ENCODE assay signal across 10 mouse cellular contexts in the genomic region with DNA sequence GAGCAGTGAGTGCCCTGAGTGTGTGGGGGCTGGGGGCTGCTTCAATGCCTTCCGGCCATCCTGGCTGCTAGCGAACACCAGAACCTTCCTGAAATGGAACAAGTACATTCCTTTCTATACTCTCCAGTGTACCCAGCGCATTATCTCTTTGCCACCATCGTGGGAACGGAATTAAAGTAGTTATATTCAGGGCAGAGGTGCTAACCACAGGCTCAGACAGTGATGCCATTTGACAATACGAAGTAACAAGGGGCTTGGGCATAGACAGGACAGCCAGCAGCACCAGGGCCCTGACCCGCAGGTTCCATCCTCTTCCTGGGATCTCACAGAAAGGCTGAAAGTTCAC. TPM values are rescaled to one million over a fixed set of nuclear protein-coding genes. Genes with fewer than 3 reads are reported as not detected.
DNase-seq lines count a peak whose midpoint lies in the region; ATAC-seq and TF ChIP-seq lines count a peak whose summit lies in the region.
"Had no signal": no experiment of that assay in that cellular context is flagged by ENCODE, and none has a peak within 500 bp of the region (broad histone marks: within the 10 kb centered on the region; RNA-seq: fewer than 3 reads in every experiment).

No protein-coding gene starts in this region.

- no peaks in the 10 kb centered on the region for H3K9me3 ChIP-seq in heart, embryonic 11.5 days (replicated peaks; ENCODE audit: control insufficient read depth, low read length)
- H3K9me3 ChIP-seq in ES-Bruce4 (replicated peaks; ENCODE audit: control insufficient read depth, insufficient read depth, low read length, poor library complexity, severe bottlenecking), result no peaks in the 10 kb centered on the region
- H3K9me3 ChIP-seq in liver, embryonic 12.5 days (replicated peaks), result no peaks in the 10 kb centered on the region
- H3K9me3 ChIP-seq in limb, embryonic 10.5 days (replicated peaks), result no peaks in the 10 kb centered on the region
- H3K9me3 ChIP-seq: midbrain, embryonic 15.5 days had no signal

- no peaks in the 10 kb centered on the region for H3K27me3 ChIP-seq in heart, embryonic 11.5 days (ENCODE audit: control insufficient read depth, insufficient read depth, low read length)
- H3K27me3 ChIP-seq in ES-Bruce4 (ENCODE audit: control insufficient read depth, insufficient read depth, low read length, poor library complexity, severe bottlenecking), result no peaks in the 10 kb centered on the region
- H3K27me3 ChIP-seq in liver, embryonic 12.5 days (replicated peaks), result 0 out of 2 replicates have a peak, but pooled peaks cover 6% of the 10 kb centered on the region
- no peaks in the 10 kb centered on the region for H3K27me3 ChIP-seq in limb, embryonic 10.5 days (ENCODE audit: low read depth, poor library complexity, severe bottlenecking)
- H3K27me3 ChIP-seq: midbrain, embryonic 15.5 days had no signal

- TF ChIP-seq CTCF in layer of hippocampus, adult 2 months (conservative IDR thresholded peaks at IDR 0.05), result no peak
- no peak for TF ChIP-seq CTCF in ES-Bruce4 (IDR thresholded peaks at IDR 0.05; ENCODE audit: low read depth, low read length)

- no peak overlapping the region for H3K4me3 ChIP-seq in heart, embryonic 11.5 days (ENCODE audit: low read depth, low read length)
- H3K4me3 ChIP-seq in layer of hippocampus, adult 2 months, result no peak overlapping the region
- H3K4me3 ChIP-seq in ES-Bruce4 (ENCODE audit: low read depth, low read length), result no peak overlapping the region
- no peak overlapping the region for H3K4me3 ChIP-seq in liver, embryonic 12.5 days
- no peak overlapping the region for H3K4me3 ChIP-seq in limb, embryonic 10.5 days
- H3K4me3 ChIP-seq: midbrain, embryonic 15.5 days had no signal

- TF ChIP-seq EP300 in ES-Bruce4 (IDR thresholded peaks at IDR 0.05; ENCODE audit: insufficient read depth, low read depth, low read length), result no peak

- peak overlapping the region; percentile 60 for H3K27ac ChIP-seq in heart, embryonic 11.5 days (ENCODE audit: low read depth, low read length)
- H3K27ac ChIP-seq in layer of hippocampus, adult 2 months, result peak overlapping the region; percentile 68
- H3K27ac ChIP-seq in ES-Bruce4 (ENCODE audit: insufficient read depth, low read length), result peak overlapping the region; percentile 76
- H3K27ac ChIP-seq in liver, embryonic 12.5 days, result peak overlapping the region; percentile 52
- H3K27ac ChIP-seq in limb, embryonic 10.5 days, result no peak overlapping the region
- H3K27ac ChIP-seq: midbrain, embryonic 15.5 days had no signal

- peaks cover 11% of the 10 kb centered on the region for H3K36me3 ChIP-seq in heart, embryonic 11.5 days (ENCODE audit: control insufficient read depth, insufficient read depth, low read length)
- H3K36me3 ChIP-seq in ES-Bruce4 (ENCODE audit: control insufficient read depth, insufficient read depth, low read length, poor library complexity, severe bottlenecking), result no peaks in the 10 kb centered on the region
- H3K36me3 ChIP-seq in liver, embryonic 12.5 days, result peaks cover 30% of the 10 kb centered on the region
- H3K36me3 ChIP-seq in limb, embryonic 10.5 days, result peaks cover 75% of the 10 kb centered on the region

- H3K4me2 ChIP-seq in heart, embryonic 11.5 days, result peak overlapping the region; percentile 11; the same call in 1 of the 2 replicates
- H3K4me2 ChIP-seq in liver, embryonic 12.5 days, result no peak overlapping the region
- H3K4me2 ChIP-seq: midbrain, embryonic 15.5 days had no signal

- WGBS in heart, embryonic 11.5 days (ENCODE audit: insufficient replicate concordance), result 62% methylated on average over 7 of the region's 7 CpGs
- 66% methylated on average over 7 of the region's 7 CpGs for WGBS in liver, embryonic 12.5 days (ENCODE audit: insufficient replicate concordance)
- 91% methylated on average over 7 of the region's 7 CpGs for WGBS in limb, embryonic 10.5 days

- intact Hi-C loops in heart, postnatal 25 days (cut with DNase I), result loop anchor here (2.0 kb wide), 1 partner anchor 15 kb away; no protein-coding TSS in a partner anchor

- peaks cover 32% of the 10 kb centered on the region for H3K4me1 ChIP-seq in heart, embryonic 11.5 days (ENCODE audit: control insufficient read depth, insufficient read depth, low read length)
- H3K4me1 ChIP-seq in ES-Bruce4 (ENCODE audit: control insufficient read depth, insufficient read depth, low read length), result peaks cover 9% of the 10 kb centered on the region
- H3K4me1 ChIP-seq in liver, embryonic 12.5 days, result peaks cover 54% of the 10 kb centered on the region
- H3K4me1 ChIP-seq in limb, embryonic 10.5 days, result peaks cover 9% of the 10 kb centered on the region
- H3K4me1 ChIP-seq: midbrain, embryonic 15.5 days had no signal

- 0 out of 2 replicates have a peak overlapping the region, but pooled peaks have one; percentile 43 for H3K9ac ChIP-seq in heart, embryonic 11.5 days (ENCODE audit: low read depth, low read length)
- H3K9ac ChIP-seq in ES-Bruce4 (ENCODE audit: low read depth, poor library complexity, severe bottlenecking), result no peak overlapping the region
- no peak overlapping the region for H3K9ac ChIP-seq in liver, embryonic 12.5 days
- H3K9ac ChIP-seq: midbrain, embryonic 15.5 days had no signal

- ATAC-seq in heart, embryonic 11.5 days (replicated peaks; ENCODE audit: insufficient number of reproducible peaks, low FRiP score, low TSS enrichment), result no peak
- ATAC-seq in liver, embryonic 12.5 days, result no peak

- DNase-seq in heart, postnatal 25 days (ENCODE audit: low spot score), result no peak
- no peak for DNase-seq in layer of hippocampus, adult 2 months (ENCODE audit: low spot score in 2 of 2)
- no peak for DNase-seq in layer of hippocampus, adult 9-10 months (ENCODE audit: low spot score)
- DNase-seq in retina, embryonic 14.5 days (ENCODE audit: low spot score), result no peak
- no peak for DNase-seq in limb, embryonic 10.5 days (ENCODE audit: low spot score)
- DNase-seq: cerebellum, adult 8-10 months had no signal

- no peak for TF ChIP-seq POLR2A in ES-Bruce4 (IDR thresholded peaks at IDR 0.05; ENCODE audit: insufficient read depth, low read length)

RNA-seq across cellular contexts. Expression of a gene that starts 34.8 kb away (rescaled TPM):
- polyA plus RNA-seq in heart, embryonic 11.5 days (2014; fragmentation: Nextera tagmentation; extraction: Ambion mirVana), result 16.7 and 17.7 TPM in 2 replicates
- total RNA-seq in heart, postnatal 25 days (2021), result 10 to 100 TPM; 48.2 to 62.5 TPM
- 10 to 100 TPM in 1 of 2 experiments, 1 to 10 TPM in 1; 9.1 to 17.4 TPM for total RNA-seq in layer of hippocampus, adult 2 months (2021)
- 44.7 and 47.0 TPM in 2 replicates for polyA plus RNA-seq in ES-Bruce4 (2011; ENCODE audit: insufficient read depth, insufficient read length, low read depth, missing spikeins)
- 5.7 and 6.0 TPM in 2 replicates for polyA plus RNA-seq in liver, embryonic 12.5 days (2016; fragmentation: Nextera tagmentation; extraction: Ambion mirVana)
- polyA plus RNA-seq in limb, embryonic 10.5 days (2016; fragmentation: Nextera tagmentation; extraction: Ambion mirVana), result 3.1 and 3.6 TPM in 2 replicates

RNA-seq across cellular contexts. Expression of a gene that starts 48.6 kb away (rescaled TPM):
- 22.5 and 25.2 TPM in 2 replicates for polyA plus RNA-seq in heart, embryonic 11.5 days (2014; fragmentation: Nextera tagmentation; extraction: Ambion mirVana)
- 10 to 100 TPM in 1 of 2 experiments, 1 to 10 TPM in 1; 7.6 to 10.1 TPM for total RNA-seq in heart, postnatal 25 days (2021)
- total RNA-seq in layer of hippocampus, adult 2 months (2021), result 1 to 10 TPM; 6.7 to 7.9 TPM
- 2.3 and 4.5 TPM in 2 replicates for polyA plus RNA-seq in ES-Bruce4 (2011; ENCODE audit: insufficient read depth, insufficient read length, low read depth, missing spikeins)
- polyA plus RNA-seq in liver, embryonic 12.5 days (2016; fragmentation: Nextera tagmentation; extraction: Ambion mirVana), result 10.1 and 10.3 TPM in 2 replicates
- 25.6 and 29.2 TPM in 2 replicates for polyA plus RNA-seq in limb, embryonic 10.5 days (2016; fragmentation: Nextera tagmentation; extraction: Ambion mirVana)
